Mouse (Mus musculus): ENCODE data around the gene Vps9d1. TPM values are rescaled to one million over a fixed set of nuclear protein-coding genes. Genes with fewer than 3 reads are reported as not detected.
"Not testable (repeated sequence)": the region's sequence is repeated elsewhere in the genome, so short reads cannot be mapped to it uniquely, and the experiment has no call there.

Vps9d1 gene
- polyA plus RNA-seq, 1 experiment, result 2.0 TPM

GRCm38 (mm10) chr8:123283991-123284390, 29.8 kb upstream of the Vps9d1 start:
- peaks cover 78% of the 10 kb centered on the region for H3K36me3 ChIP-seq (ENCODE audit: control insufficient read depth)

GRCm38 (mm10) chr8:123282994-123283393, 28.8 kb upstream of the Vps9d1 start:
- not testable (repeated sequence) for H3K9me3 ChIP-seq (ENCODE audit: control insufficient read depth, low read length); H3K4me3 ChIP-seq (replicated peaks); H3K27me3 ChIP-seq (ENCODE audit: control insufficient read depth); H3K4me1 ChIP-seq (ENCODE audit: control insufficient read depth)
- H3K36me3 ChIP-seq (ENCODE audit: control insufficient read depth), result peaks cover 78% of the 10 kb centered on the region

More at GRCm38 (mm10) chr8:123283991-123284390, 29.8 kb upstream of the Vps9d1 start:
- no peak overlapping the region for H3K4me3 ChIP-seq (replicated peaks)
- H3K4me1 ChIP-seq (ENCODE audit: control insufficient read depth), result peaks cover 4% of the 10 kb centered on the region
- H3K27me3 ChIP-seq (ENCODE audit: control insufficient read depth), result no peaks in the 10 kb centered on the region
- no peaks in the 10 kb centered on the region for H3K9me3 ChIP-seq (ENCODE audit: control insufficient read depth, low read length)
- TF ChIP-seq TAL1 (IDR thresholded peaks at IDR 0.05; ENCODE audit: low read length) (no peak), GATA1 (IDR thresholded peaks at IDR 0.05; ENCODE audit: low read length) (no peak)

GRCm38 (mm10) chr8:123280302-123281094, 26.4 kb upstream of the Vps9d1 start:
- TF ChIP-seq TAL1 (IDR thresholded peaks at IDR 0.05; ENCODE audit: low read length) (no peak), GATA1 (IDR thresholded peaks at IDR 0.05; ENCODE audit: low read length) (no peak)
- no peak overlapping the region for H3K4me3 ChIP-seq (replicated peaks)
- peaks cover 4% of the 10 kb centered on the region for H3K4me1 ChIP-seq (ENCODE audit: control insufficient read depth)
- H3K9me3 ChIP-seq (ENCODE audit: control insufficient read depth, low read length), result no peaks in the 10 kb centered on the region
- peaks cover 79% of the 10 kb centered on the region for H3K36me3 ChIP-seq (ENCODE audit: control insufficient read depth)
- H3K27me3 ChIP-seq (ENCODE audit: control insufficient read depth), result no peaks in the 10 kb centered on the region

GRCm38 (mm10) chr8:123279828-123280227, 25.7 kb upstream of the Vps9d1 start:
- Histone ChIP-seq H3K36me3 (ENCODE audit: control insufficient read depth) (peaks cover 86% of the 10 kb centered on the region), H3K9me3 (ENCODE audit: control insufficient read depth, low read length) (no peaks in the 10 kb centered on the region), H3K4me3 (replicated peaks) (no peak overlapping the region), H3K27me3 (ENCODE audit: control insufficient read depth) (no peaks in the 10 kb centered on the region), H3K4me1 (ENCODE audit: control insufficient read depth) (peaks cover 4% of the 10 kb centered on the region)
- TF ChIP-seq GATA1 (IDR thresholded peaks at IDR 0.05; ENCODE audit: low read length) (no peak), TAL1 (IDR thresholded peaks at IDR 0.05; ENCODE audit: low read length) (no peak)

GRCm38 (mm10) chr8:123278445-123278844, 24.3 kb upstream of the Vps9d1 start:
- H3K4me1 ChIP-seq (ENCODE audit: control insufficient read depth), result no peaks in the 10 kb centered on the region
- TF ChIP-seq TAL1 (IDR thresholded peaks at IDR 0.05; ENCODE audit: low read length) (no peak), GATA1 (IDR thresholded peaks at IDR 0.05; ENCODE audit: low read length) (no peak)
- no peaks in the 10 kb centered on the region for H3K27me3 ChIP-seq (ENCODE audit: control insufficient read depth)
- no peak overlapping the region for H3K4me3 ChIP-seq (replicated peaks)
- no peaks in the 10 kb centered on the region for H3K9me3 ChIP-seq (ENCODE audit: control insufficient read depth, low read length)
- H3K36me3 ChIP-seq (ENCODE audit: control insufficient read depth), result peaks cover 89% of the 10 kb centered on the region

GRCm38 (mm10) chr8:123275096-123275495, 20.9 kb upstream of the Vps9d1 start:
- TF ChIP-seq GATA1 (IDR thresholded peaks at IDR 0.05; ENCODE audit: low read length), result no peak
- no peak for TF ChIP-seq TAL1 (IDR thresholded peaks at IDR 0.05; ENCODE audit: low read length)
- Histone ChIP-seq H3K27me3 (ENCODE audit: control insufficient read depth) (no peaks in the 10 kb centered on the region), H3K36me3 (ENCODE audit: control insufficient read depth) (peaks cover 93% of the 10 kb centered on the region), H3K4me1 (ENCODE audit: control insufficient read depth) (no peaks in the 10 kb centered on the region), H3K9me3 (ENCODE audit: control insufficient read depth, low read length) (no peaks in the 10 kb centered on the region), H3K4me3 (replicated peaks) (no peak overlapping the region)

- Histone ChIP-seq H3K4me1 (ENCODE audit: control insufficient read depth) (no peaks in the 10 kb centered on the region), H3K9me3 (ENCODE audit: control insufficient read depth, low read length) (no peaks in the 10 kb centered on the region), H3K4me3 (replicated peaks) (no peak overlapping the region), H3K27me3 (ENCODE audit: control insufficient read depth) (no peaks in the 10 kb centered on the region), H3K36me3 (ENCODE audit: control insufficient read depth) (peaks cover 93% of the 10 kb centered on the region)
- TF ChIP-seq TAL1 (IDR thresholded peaks at IDR 0.05; ENCODE audit: low read length) (no peak), GATA1 (IDR thresholded peaks at IDR 0.05; ENCODE audit: low read length) (no peak)
Observed at GRCm38 (mm10) chr8:123274447-123274846, 20.3 kb upstream of the Vps9d1 start.

GRCm38 (mm10) chr8:123271901-123272300, 17.8 kb upstream of the Vps9d1 start:
- Histone ChIP-seq H3K4me3 (replicated peaks) (no peak overlapping the region), H3K9me3 (ENCODE audit: control insufficient read depth, low read length) (no peaks in the 10 kb centered on the region), H3K4me1 (ENCODE audit: control insufficient read depth) (no peaks in the 10 kb centered on the region), H3K36me3 (ENCODE audit: control insufficient read depth) (peaks cover 98% of the 10 kb centered on the region), H3K27me3 (ENCODE audit: control insufficient read depth) (no peaks in the 10 kb centered on the region)
- no peak for TF ChIP-seq TAL1 (IDR thresholded peaks at IDR 0.05; ENCODE audit: low read length)
- no peak for TF ChIP-seq GATA1 (IDR thresholded peaks at IDR 0.05; ENCODE audit: low read length)

- H3K4me1 ChIP-seq (ENCODE audit: control insufficient read depth), result no peaks in the 10 kb centered on the region
- H3K4me3 ChIP-seq (replicated peaks), result no peak overlapping the region
- H3K36me3 ChIP-seq (ENCODE audit: control insufficient read depth), result peaks cover 98% of the 10 kb centered on the region
- TF ChIP-seq TAL1 (IDR thresholded peaks at IDR 0.05; ENCODE audit: low read length) (no peak), GATA1 (IDR thresholded peaks at IDR 0.05; ENCODE audit: low read length) (no peak)
- H3K9me3 ChIP-seq (ENCODE audit: control insufficient read depth, low read length), result no peaks in the 10 kb centered on the region
- no peaks in the 10 kb centered on the region for H3K27me3 ChIP-seq (ENCODE audit: control insufficient read depth)
Observed at GRCm38 (mm10) chr8:123271147-123271546, 17.0 kb upstream of the Vps9d1 start.
